Mouse (Mus musculus): ENCODE results near the gene Gsap. TPM values are rescaled to one million over a fixed set of nuclear protein-coding genes. Genes with fewer than 3 reads are reported as not detected.
"Not testable (repeated sequence)": the region's sequence is repeated elsewhere in the genome, so short reads cannot be mapped to it uniquely, and the experiment has no call there.

Gene Gsap
- polyA plus RNA-seq, 1 experiment from 2014 or later = 0.81 TPM

DNA sequence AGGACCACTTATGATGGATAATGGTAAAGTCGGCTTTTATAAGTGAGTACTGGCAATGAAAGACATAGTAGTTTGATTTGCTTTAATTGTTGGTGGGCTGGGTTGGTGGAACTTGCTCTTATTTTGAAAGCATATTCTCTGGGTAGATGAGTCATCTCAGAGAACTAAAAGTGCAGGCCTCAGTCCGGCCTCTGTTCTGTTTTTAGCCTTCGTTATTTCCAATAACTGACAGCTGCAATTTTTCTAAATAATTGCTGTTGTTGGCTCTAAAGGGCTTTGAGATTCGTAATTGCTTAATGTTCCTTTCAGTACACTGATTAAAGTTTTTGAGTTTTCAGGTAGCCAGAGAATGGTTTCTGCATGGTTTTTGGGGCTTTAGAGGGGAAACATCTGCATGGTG, 84.7 kb downstream of the Gsap start:
- 64% methylated on average over 4 of the region's 4 CpGs for WGBS
- H3K4me1 ChIP-seq (replicated peaks; ENCODE audit: control insufficient read depth, insufficient read depth, low read length) = no peaks in the 10 kb centered on the region
- no peak for TF ChIP-seq CTCF (IDR thresholded peaks at IDR 0.05; ENCODE audit: low read depth)
- no peak for ATAC-seq
- no peak overlapping the region for H3K4me3 ChIP-seq (ENCODE audit: low read depth, low read length)
- no peak overlapping the region for H3K27ac ChIP-seq (ENCODE audit: low read depth, low read length)
- H3K9me3 ChIP-seq (ENCODE audit: control insufficient read depth) = no peaks in the 10 kb centered on the region
- no peaks in the 10 kb centered on the region for H3K27me3 ChIP-seq (replicated peaks; ENCODE audit: control insufficient read depth, insufficient read depth, low read length)
- H3K36me3 ChIP-seq (ENCODE audit: control insufficient read depth, insufficient read depth) = no peaks in the 10 kb centered on the region
- H3K9ac ChIP-seq (ENCODE audit: low read depth, low read length) = no peak overlapping the region
- no peak overlapping the region for H3K4me2 ChIP-seq (replicated peaks; ENCODE audit: low read depth)

- WGBS = 58% methylated on average over 9 of the region's 9 CpGs
- no peak for ATAC-seq
- TF ChIP-seq CTCF (IDR thresholded peaks at IDR 0.05; ENCODE audit: low read depth) = no peak
Measured at GRCm38 (mm10) chr5:21271386-21272354, 85.6 kb downstream of the Gsap start.

DNA sequence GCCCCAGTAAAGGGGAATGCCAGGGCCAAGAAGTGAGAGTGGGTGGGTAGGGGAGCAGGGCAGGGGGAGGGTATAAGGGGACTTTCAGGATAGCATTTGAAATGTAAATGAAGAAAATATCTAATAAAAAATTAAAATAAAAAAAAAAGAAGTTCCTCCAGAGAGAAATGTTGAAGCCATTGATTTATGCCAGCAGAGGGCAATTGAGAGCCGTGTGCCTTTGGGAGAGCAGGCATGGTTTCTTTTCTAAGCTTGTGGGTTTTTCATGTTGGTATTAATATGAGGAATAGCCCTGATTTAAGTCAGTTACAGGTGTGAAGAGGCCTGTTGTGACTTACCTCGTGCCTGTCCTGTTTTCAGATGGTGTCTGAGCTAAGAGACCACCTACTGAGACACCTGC, 91.6 kb downstream of the Gsap start:
- ATAC-seq; H3K36me3 ChIP-seq (ENCODE audit: control insufficient read depth, insufficient read depth): not testable (repeated sequence)
- 52% methylated on average over 2 of the region's 2 CpGs for WGBS

More at GRCm38 (mm10) chr5:21271386-21272354, 85.6 kb downstream of the Gsap start:
- no peak overlapping the region for H3K27ac ChIP-seq (ENCODE audit: low read depth, low read length)
- H3K36me3 ChIP-seq (ENCODE audit: control insufficient read depth, insufficient read depth) = no peaks in the 10 kb centered on the region
- H3K27me3 ChIP-seq (replicated peaks; ENCODE audit: control insufficient read depth, insufficient read depth, low read length) = no peaks in the 10 kb centered on the region
- no peak overlapping the region for H3K4me3 ChIP-seq (ENCODE audit: low read depth, low read length)
- H3K4me2 ChIP-seq (replicated peaks; ENCODE audit: low read depth) = no peak overlapping the region
- no peaks in the 10 kb centered on the region for H3K9me3 ChIP-seq (ENCODE audit: control insufficient read depth)
- no peak overlapping the region for H3K9ac ChIP-seq (ENCODE audit: low read depth, low read length)
- no peaks in the 10 kb centered on the region for H3K4me1 ChIP-seq (replicated peaks; ENCODE audit: control insufficient read depth, insufficient read depth, low read length)

GRCm38 (mm10) chr5:21283356-21284062, 97.5 kb downstream of the Gsap start:
- no peak for TF ChIP-seq CTCF (IDR thresholded peaks at IDR 0.05; ENCODE audit: low read depth)
- no peak for ATAC-seq
- Histone ChIP-seq H3K9ac (ENCODE audit: low read depth, low read length) (no peak overlapping the region), H3K27me3 (replicated peaks; ENCODE audit: control insufficient read depth, insufficient read depth, low read length) (no peaks in the 10 kb centered on the region), H3K4me3 (ENCODE audit: low read depth, low read length) (no peak overlapping the region), H3K27ac (ENCODE audit: low read depth, low read length) (no peak overlapping the region), H3K4me2 (replicated peaks; ENCODE audit: low read depth) (no peak overlapping the region), H3K36me3 (ENCODE audit: control insufficient read depth, insufficient read depth) (no peaks in the 10 kb centered on the region), H3K9me3 (ENCODE audit: control insufficient read depth) (no peaks in the 10 kb centered on the region), H3K4me1 (replicated peaks; ENCODE audit: control insufficient read depth, insufficient read depth, low read length) (no peaks in the 10 kb centered on the region; the same call in 1 of the 2 replicates)
- WGBS = 82% methylated on average over 12 of the region's 12 CpGs

More for the DNA sequence above, 91.6 kb downstream of the Gsap start:
- H3K9ac ChIP-seq (ENCODE audit: low read depth, low read length); H3K4me2 ChIP-seq (replicated peaks; ENCODE audit: low read depth); H3K9me3 ChIP-seq (ENCODE audit: control insufficient read depth); H3K27me3 ChIP-seq (replicated peaks; ENCODE audit: control insufficient read depth, insufficient read depth, low read length); H3K4me1 ChIP-seq (replicated peaks; ENCODE audit: control insufficient read depth, insufficient read depth, low read length); H3K4me3 ChIP-seq (ENCODE audit: low read depth, low read length); H3K27ac ChIP-seq (ENCODE audit: low read depth, low read length): not testable (repeated sequence)
- peak; percentile 55 for TF ChIP-seq CTCF (IDR thresholded peaks at IDR 0.05; ENCODE audit: low read depth)

DNA sequence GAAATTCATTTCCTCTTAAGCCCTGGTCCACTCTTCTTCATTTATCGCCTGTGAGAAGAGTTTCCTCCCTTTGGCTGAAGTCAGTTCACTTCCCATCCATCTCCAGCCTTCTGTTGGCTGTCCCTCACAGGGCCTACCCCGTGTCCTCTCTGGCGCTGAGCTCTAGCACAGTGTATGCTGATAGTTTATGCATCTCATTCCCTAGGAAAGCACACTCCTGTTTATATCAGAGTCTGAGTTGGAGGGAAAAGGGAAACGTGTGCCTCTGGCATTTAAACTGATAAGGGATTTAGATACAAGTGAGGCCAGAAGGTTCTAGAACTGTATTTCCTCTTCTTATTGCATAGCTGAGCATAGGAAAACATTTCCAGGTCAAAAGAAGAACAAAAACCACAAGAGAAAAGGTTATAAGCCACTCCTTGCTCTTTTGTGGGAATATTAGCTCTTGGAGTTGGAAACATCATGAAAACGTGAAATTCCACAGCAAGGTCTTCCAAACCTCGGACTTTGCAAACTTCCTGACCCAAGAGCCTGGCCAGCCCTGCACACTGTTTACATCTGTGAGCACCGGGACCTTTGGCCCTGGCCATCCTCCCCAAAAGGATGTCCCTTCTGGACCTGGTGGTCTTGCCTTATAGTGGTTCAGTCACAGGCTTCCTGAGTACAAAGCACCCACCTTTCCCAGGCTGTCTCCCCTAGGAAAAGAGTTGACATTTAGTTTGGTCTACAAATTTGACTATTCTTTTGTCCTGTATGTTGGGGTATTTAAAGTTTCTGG, 102.8 kb downstream of the Gsap start:
- Histone ChIP-seq H3K27me3 (replicated peaks; ENCODE audit: control insufficient read depth, insufficient read depth, low read length) (no peaks in the 10 kb centered on the region), H3K9ac (ENCODE audit: low read depth, low read length) (no peak overlapping the region), H3K27ac (ENCODE audit: low read depth, low read length) (no peak overlapping the region), H3K4me2 (replicated peaks; ENCODE audit: low read depth) (no peak overlapping the region), H3K36me3 (ENCODE audit: control insufficient read depth, insufficient read depth) (no peaks in the 10 kb centered on the region), H3K9me3 (ENCODE audit: control insufficient read depth) (no peaks in the 10 kb centered on the region), H3K4me3 (ENCODE audit: low read depth, low read length) (no peak overlapping the region), H3K4me1 (replicated peaks; ENCODE audit: control insufficient read depth, insufficient read depth, low read length) (no peaks in the 10 kb centered on the region; the same call in 1 of the 2 replicates)
- 54% methylated on average over 7 of the region's 7 CpGs for WGBS
- ATAC-seq = no peak
- no peak for TF ChIP-seq CTCF (IDR thresholded peaks at IDR 0.05; ENCODE audit: low read depth)
